Mouse (Mus musculus): Measurements from ENCODE around the gene Lrrn2. TPM values are rescaled to one million over a fixed set of nuclear protein-coding genes. Genes with fewer than 3 reads are reported as not detected.

The Lrrn2 gene
- polyA plus RNA-seq, 1 experiment from 2014 or later: 38.4 TPM

DNA sequence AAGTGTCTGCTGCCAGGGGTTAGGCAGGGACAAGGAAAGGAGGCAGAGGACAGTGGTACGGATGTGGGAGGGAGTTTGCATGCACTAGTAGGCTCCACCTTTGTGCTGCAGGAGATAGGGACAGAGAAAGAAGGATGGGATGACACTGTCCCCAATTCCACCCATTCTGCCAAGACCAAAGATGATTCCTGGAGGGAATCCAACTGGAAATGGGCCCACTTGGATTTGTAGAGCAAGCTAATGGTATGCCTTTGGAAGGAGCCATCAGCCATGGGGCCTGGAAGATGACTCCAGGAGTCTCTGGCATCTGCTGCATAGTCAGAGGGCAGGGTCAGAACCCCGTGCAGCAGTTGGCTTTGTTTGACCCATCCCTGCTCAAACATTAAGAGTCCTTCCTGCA is 52.3 kb downstream of the Lrrn2 start:
- Histone ChIP-seq H3K9me3 (ENCODE audit: control insufficient read depth, low read length) (no peaks in the 10 kb centered on the region), H3K27me3 (ENCODE audit: control insufficient read depth, insufficient read depth, low read length) (no peaks in the 10 kb centered on the region), H3K4me3 (ENCODE audit: low read depth, low read length) (no peak overlapping the region), H3K27ac (ENCODE audit: low read depth, low read length) (no peak overlapping the region), H3K36me3 (ENCODE audit: control insufficient read depth, insufficient read depth, low read length) (peaks cover 3% of the 10 kb centered on the region; the same call in 1 of the 2 replicates), H3K9ac (replicated peaks; ENCODE audit: low read depth, low read length) (no peak overlapping the region), H3K4me1 (ENCODE audit: control insufficient read depth, insufficient read depth, low read length) (peaks cover 7% of the 10 kb centered on the region; the same call in 1 of the 2 replicates), H3K4me2 (ENCODE audit: low read depth, low read length) (no peak overlapping the region)
- no peak for ATAC-seq (ENCODE audit: low read depth)
- WGBS: 84% methylated on average over 2 of the region's 2 CpGs

DNA sequence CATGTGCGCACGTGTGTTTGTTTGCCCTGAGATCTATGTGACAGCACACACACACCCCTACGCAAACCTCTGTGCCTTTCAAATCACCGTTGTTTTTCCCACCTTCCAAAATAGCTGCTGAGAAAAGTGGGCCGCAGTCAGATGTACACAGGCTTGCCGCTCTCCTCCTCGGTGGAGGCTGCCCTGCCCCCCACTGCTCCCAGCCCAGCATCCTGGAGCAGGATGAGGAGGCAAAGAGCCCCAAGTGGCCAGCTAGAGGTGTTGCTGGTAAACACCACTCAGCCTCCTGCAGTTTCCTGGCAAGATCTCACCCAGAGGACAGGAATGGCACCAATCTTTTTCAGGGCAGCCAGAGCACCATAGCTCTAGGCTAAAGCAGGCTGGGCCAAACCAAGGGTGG is 54.8 kb downstream of the Lrrn2 start:
- H3K4me2 ChIP-seq (ENCODE audit: low read depth, low read length): no peak overlapping the region
- peak; percentile 66; the same call in 1 of the 2 replicates for ATAC-seq (ENCODE audit: low read depth)
- no peak overlapping the region for H3K27ac ChIP-seq (ENCODE audit: low read depth, low read length)
- 28% methylated on average over 7 of the region's 7 CpGs for WGBS
- H3K27me3 ChIP-seq (ENCODE audit: control insufficient read depth, insufficient read depth, low read length): no peaks in the 10 kb centered on the region
- H3K4me3 ChIP-seq (ENCODE audit: low read depth, low read length): no peak overlapping the region
- H3K9ac ChIP-seq (replicated peaks; ENCODE audit: low read depth, low read length): no peak overlapping the region
- no peaks in the 10 kb centered on the region for H3K9me3 ChIP-seq (ENCODE audit: control insufficient read depth, low read length)
- H3K4me1 ChIP-seq (ENCODE audit: control insufficient read depth, insufficient read depth, low read length): no peaks in the 10 kb centered on the region
- peaks cover 11% of the 10 kb centered on the region; the same call in 1 of the 2 replicates for H3K36me3 ChIP-seq (ENCODE audit: control insufficient read depth, insufficient read depth, low read length)

DNA sequence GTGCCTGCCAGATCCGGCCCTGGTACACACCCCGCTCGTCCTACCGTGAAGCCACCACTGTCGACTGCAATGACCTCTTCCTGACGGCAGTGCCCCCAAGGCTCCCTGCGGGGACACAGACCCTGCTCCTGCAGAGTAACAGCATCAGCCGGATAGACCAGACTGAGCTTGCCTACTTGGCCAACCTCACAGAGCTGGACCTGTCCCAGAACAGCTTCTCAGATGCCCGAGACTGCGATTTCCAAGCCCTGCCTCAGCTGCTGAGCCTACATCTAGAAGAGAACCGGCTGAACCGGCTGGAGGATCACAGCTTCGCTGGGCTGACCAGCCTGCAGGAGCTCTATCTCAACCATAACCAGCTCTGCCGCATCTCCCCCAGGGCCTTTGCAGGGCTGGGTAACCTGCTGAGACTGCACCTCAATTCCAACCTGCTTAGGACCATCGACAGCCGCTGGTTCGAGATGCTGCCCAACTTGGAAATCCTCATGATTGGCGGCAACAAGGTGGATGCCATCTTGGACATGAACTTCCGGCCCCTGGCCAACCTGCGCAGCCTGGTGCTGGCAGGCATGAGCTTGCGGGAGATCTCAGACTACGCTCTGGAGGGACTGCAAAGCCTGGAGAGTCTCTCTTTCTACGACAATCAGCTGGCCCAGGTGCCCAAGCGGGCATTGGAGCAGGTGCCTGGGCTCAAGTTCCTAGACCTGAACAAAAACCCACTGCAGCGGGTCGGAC is 57.4 kb downstream of the Lrrn2 start:
- Histone ChIP-seq H3K9ac (replicated peaks; ENCODE audit: low read depth, low read length) (no peak overlapping the region), H3K4me2 (ENCODE audit: low read depth, low read length) (no peak overlapping the region), H3K4me1 (ENCODE audit: control insufficient read depth, insufficient read depth, low read length) (no peaks in the 10 kb centered on the region), H3K4me3 (ENCODE audit: low read depth, low read length) (no peak overlapping the region), H3K36me3 (ENCODE audit: control insufficient read depth, insufficient read depth, low read length) (peaks cover 11% of the 10 kb centered on the region; the same call in 1 of the 2 replicates), H3K27me3 (ENCODE audit: control insufficient read depth, insufficient read depth, low read length) (no peaks in the 10 kb centered on the region), H3K9me3 (ENCODE audit: control insufficient read depth, low read length) (no peaks in the 10 kb centered on the region), H3K27ac (ENCODE audit: low read depth, low read length) (no peak overlapping the region)
- 88% methylated on average over 26 of the region's 26 CpGs for WGBS
- ATAC-seq (ENCODE audit: low read depth): no peak

DNA sequence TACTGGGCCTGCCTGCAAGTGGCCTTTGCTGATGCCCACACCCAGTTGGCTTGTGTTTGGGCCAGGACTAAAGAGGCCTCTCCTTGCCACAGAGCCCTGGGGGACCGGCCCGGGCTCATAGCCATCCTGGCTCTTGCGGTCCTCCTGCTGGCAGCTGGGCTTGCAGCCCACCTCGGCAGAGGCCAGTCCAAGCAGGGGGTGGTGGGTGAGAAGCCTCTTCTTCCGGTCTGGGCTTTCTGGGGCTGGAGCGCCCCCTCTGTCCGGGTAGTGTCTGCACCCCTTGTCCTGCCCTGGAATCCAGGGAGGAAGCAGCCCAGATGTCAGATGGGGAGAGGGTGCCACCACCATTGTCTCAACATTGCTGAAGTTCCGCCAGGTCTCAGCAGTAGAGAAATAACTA is 58.9 kb downstream of the Lrrn2 start:
- Histone ChIP-seq H3K36me3 (ENCODE audit: control insufficient read depth, insufficient read depth, low read length) (peaks cover 11% of the 10 kb centered on the region; the same call in 1 of the 2 replicates), H3K4me2 (ENCODE audit: low read depth, low read length) (no peak overlapping the region), H3K4me3 (ENCODE audit: low read depth, low read length) (no peak overlapping the region), H3K9me3 (ENCODE audit: control insufficient read depth, low read length) (no peaks in the 10 kb centered on the region), H3K4me1 (ENCODE audit: control insufficient read depth, insufficient read depth, low read length) (no peaks in the 10 kb centered on the region), H3K27me3 (ENCODE audit: control insufficient read depth, insufficient read depth, low read length) (no peaks in the 10 kb centered on the region), H3K9ac (replicated peaks; ENCODE audit: low read depth, low read length) (no peak overlapping the region), H3K27ac (ENCODE audit: low read depth, low read length) (no peak overlapping the region)
- no peak for ATAC-seq (ENCODE audit: low read depth)
- 83% methylated on average over 8 of the region's 8 CpGs for WGBS

DNA sequence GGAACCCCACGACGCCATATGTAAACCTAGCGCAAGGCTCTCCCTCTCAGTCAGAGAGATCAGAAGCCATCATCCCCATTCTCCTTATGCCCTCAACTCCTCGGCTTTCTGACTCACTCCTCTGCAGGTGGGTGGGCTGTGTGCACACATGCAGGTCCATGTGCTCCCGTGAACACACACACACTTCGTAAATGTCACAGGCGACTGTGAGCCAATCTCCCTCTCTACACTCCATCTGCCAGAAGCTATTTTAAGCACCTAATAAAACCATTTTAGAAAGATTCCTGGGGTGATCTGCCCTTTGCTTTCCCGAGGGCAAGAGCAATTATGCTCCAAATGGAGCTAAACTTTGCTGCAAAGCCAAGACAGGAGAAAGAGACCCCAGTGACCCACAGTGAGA is 65.8 kb downstream of the Lrrn2 start:
- H3K4me3 ChIP-seq (ENCODE audit: low read depth, low read length): no peak overlapping the region
- WGBS: 31% methylated on average over 8 of the region's 8 CpGs
- ATAC-seq (ENCODE audit: low read depth): no peak
- H3K4me2 ChIP-seq (ENCODE audit: low read depth, low read length): no peak overlapping the region
- no peak overlapping the region for H3K9ac ChIP-seq (replicated peaks; ENCODE audit: low read depth, low read length)
- no peaks in the 10 kb centered on the region for H3K4me1 ChIP-seq (ENCODE audit: control insufficient read depth, insufficient read depth, low read length)
- no peaks in the 10 kb centered on the region for H3K36me3 ChIP-seq (ENCODE audit: control insufficient read depth, insufficient read depth, low read length)
- no peaks in the 10 kb centered on the region for H3K9me3 ChIP-seq (ENCODE audit: control insufficient read depth, low read length)
- H3K27ac ChIP-seq (ENCODE audit: low read depth, low read length): no peak overlapping the region
- H3K27me3 ChIP-seq (ENCODE audit: control insufficient read depth, insufficient read depth, low read length): no peaks in the 10 kb centered on the region

DNA sequence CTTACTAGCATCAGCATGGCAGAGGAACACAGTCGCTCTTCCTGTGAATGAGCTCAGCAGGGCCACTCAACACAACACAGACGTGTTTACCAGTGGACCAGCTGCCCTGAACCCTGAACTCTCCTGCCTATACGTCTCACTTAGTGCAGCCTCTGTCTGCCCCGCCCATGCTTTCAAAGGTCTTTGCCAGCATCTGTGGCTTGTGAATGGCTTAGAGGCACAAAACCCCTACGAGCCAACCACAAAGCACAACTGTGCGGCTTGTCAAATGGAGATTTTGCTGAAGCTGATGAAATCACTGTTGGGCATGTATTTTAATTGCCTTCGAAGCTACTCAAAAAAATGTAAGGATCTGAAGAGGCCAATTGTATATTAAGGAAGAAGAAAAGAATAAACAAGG is 67.7 kb downstream of the Lrrn2 start:
- H3K4me3 ChIP-seq (ENCODE audit: low read depth, low read length): no peak overlapping the region
- 33% methylated on average over 7 of the region's 7 CpGs for WGBS
- H3K4me2 ChIP-seq (ENCODE audit: low read depth, low read length): no peak overlapping the region
- H3K27me3 ChIP-seq (ENCODE audit: control insufficient read depth, insufficient read depth, low read length): no peaks in the 10 kb centered on the region
- no peak for ATAC-seq (ENCODE audit: low read depth)
- H3K4me1 ChIP-seq (ENCODE audit: control insufficient read depth, insufficient read depth, low read length): no peaks in the 10 kb centered on the region
- H3K27ac ChIP-seq (ENCODE audit: low read depth, low read length): no peak overlapping the region
- H3K9ac ChIP-seq (replicated peaks; ENCODE audit: low read depth, low read length): no peak overlapping the region
- no peaks in the 10 kb centered on the region for H3K36me3 ChIP-seq (ENCODE audit: control insufficient read depth, insufficient read depth, low read length)
- H3K9me3 ChIP-seq (ENCODE audit: control insufficient read depth, low read length): no peaks in the 10 kb centered on the region

DNA sequence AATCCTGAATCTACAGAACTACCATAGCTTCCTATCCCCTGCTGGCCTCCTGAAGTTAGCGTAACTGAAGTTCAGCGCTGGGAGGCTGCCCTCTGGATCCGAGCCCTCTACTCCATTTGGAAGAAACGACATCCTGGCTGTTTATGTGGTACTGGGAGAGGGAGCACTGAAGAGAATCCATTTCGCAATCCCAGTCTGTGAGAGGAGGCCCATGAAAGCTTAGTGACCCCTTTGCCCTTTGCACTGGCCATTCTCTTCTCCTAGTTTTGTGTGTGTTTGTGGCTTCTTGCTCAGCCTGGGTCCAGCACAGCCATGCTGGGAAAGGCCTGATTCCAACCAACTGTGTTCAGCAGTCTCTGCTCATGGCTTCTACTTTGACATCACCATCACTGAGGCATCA is 76.7 kb downstream of the Lrrn2 start:
- no peak overlapping the region for H3K9ac ChIP-seq (replicated peaks; ENCODE audit: low read depth, low read length)
- 81% methylated on average over 5 of the region's 5 CpGs for WGBS
- no peak for ATAC-seq (ENCODE audit: low read depth)

DNA sequence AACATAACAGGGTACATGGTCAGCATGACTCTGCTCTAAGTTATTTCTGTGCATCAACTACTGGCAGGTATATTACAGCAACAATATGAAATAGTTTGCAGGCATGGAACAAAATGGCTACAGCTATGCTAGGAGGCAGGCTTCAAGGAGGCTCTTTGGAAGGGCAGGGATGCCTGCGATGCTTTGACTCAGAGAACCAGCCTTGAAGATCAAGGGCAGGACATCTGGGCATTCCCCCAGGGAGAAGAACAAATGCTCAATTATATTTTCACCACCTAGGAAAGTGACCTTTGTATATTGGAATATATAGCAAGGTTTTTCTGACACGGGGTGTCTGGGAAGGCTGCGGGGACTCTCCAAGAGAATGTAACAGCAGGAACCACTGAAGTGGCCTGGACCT is 81.7 kb downstream of the Lrrn2 start:
- Histone ChIP-seq H3K9ac (replicated peaks; ENCODE audit: low read depth, low read length) (no peak overlapping the region), H3K9me3 (ENCODE audit: control insufficient read depth, low read length) (no peaks in the 10 kb centered on the region), H3K36me3 (ENCODE audit: control insufficient read depth, insufficient read depth, low read length) (no peaks in the 10 kb centered on the region), H3K4me2 (ENCODE audit: low read depth, low read length) (no peak overlapping the region), H3K27ac (ENCODE audit: low read depth, low read length) (no peak overlapping the region), H3K4me1 (ENCODE audit: control insufficient read depth, insufficient read depth, low read length) (no peaks in the 10 kb centered on the region), H3K4me3 (ENCODE audit: low read depth, low read length) (no peak overlapping the region), H3K27me3 (ENCODE audit: control insufficient read depth, insufficient read depth, low read length) (no peaks in the 10 kb centered on the region)
- WGBS: 81% methylated on average over 3 of the region's 3 CpGs
- no peak for ATAC-seq (ENCODE audit: low read depth)

More for the DNA sequence above, 76.7 kb downstream of the Lrrn2 start:
- Histone ChIP-seq H3K27me3 (ENCODE audit: control insufficient read depth, insufficient read depth, low read length) (no peaks in the 10 kb centered on the region), H3K27ac (ENCODE audit: low read depth, low read length) (no peak overlapping the region), H3K36me3 (ENCODE audit: control insufficient read depth, insufficient read depth, low read length) (no peaks in the 10 kb centered on the region), H3K4me3 (ENCODE audit: low read depth, low read length) (no peak overlapping the region), H3K9me3 (ENCODE audit: control insufficient read depth, low read length) (no peaks in the 10 kb centered on the region), H3K4me2 (ENCODE audit: low read depth, low read length) (no peak overlapping the region), H3K4me1 (ENCODE audit: control insufficient read depth, insufficient read depth, low read length) (no peaks in the 10 kb centered on the region)

DNA sequence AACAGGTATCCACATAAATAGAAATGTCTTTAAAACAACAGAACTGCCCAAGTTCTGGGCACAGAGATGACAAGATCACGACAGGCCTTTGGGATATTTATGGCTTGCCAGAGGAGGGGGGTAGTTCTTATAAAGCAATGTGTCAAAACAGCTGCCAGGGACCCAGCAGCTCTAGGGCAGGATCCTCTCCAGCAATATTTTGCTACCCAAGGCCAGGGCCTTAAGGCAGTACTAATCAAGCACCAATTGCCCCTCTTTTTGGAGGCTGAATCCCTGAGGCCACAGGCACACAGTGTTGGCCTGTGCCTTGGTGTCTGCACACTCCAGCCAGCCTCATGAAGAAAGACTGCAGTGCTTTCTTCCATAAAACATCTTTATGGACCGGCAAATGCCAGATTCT is 84.0 kb downstream of the Lrrn2 start:
- Histone ChIP-seq H3K27me3 (ENCODE audit: control insufficient read depth, insufficient read depth, low read length) (no peaks in the 10 kb centered on the region), H3K36me3 (ENCODE audit: control insufficient read depth, insufficient read depth, low read length) (no peaks in the 10 kb centered on the region), H3K4me2 (ENCODE audit: low read depth, low read length) (no peak overlapping the region), H3K4me1 (ENCODE audit: control insufficient read depth, insufficient read depth, low read length) (no peaks in the 10 kb centered on the region), H3K9me3 (ENCODE audit: control insufficient read depth, low read length) (no peaks in the 10 kb centered on the region), H3K9ac (replicated peaks; ENCODE audit: low read depth, low read length) (no peak overlapping the region), H3K4me3 (ENCODE audit: low read depth, low read length) (no peak overlapping the region), H3K27ac (ENCODE audit: low read depth, low read length) (no peak overlapping the region)
- no peak for ATAC-seq (ENCODE audit: low read depth)
- 80% methylated on average over 2 of the region's 2 CpGs for WGBS

Measured in neural tube, embryonic 14.5 days (tissue).